Mouse (Mus musculus) erythroblast, embryonic 14.5 days (primary cell): ENCODE results near the gene Pde4d. TPM values are rescaled to one million over a fixed set of nuclear protein-coding genes. Genes with fewer than 3 reads are reported as not detected.
A peak's percentile ranks its signal among the peaks of the same experiment; 100 is the strongest.

Source experiments
- H3K27me3 ChIP-seq: 2 replicates; pipeline ENCODE4 v1.6.1; 2012; ENCODE audit warnings: inconsistent platforms; ENCODE audit not compliant: control insufficient read depth
- H3K36me3 ChIP-seq: 2 replicates; pipeline ENCODE4 v1.6.1; 2012; ENCODE audit warnings: mild to moderate bottlenecking, inconsistent platforms; ENCODE audit not compliant: control insufficient read depth
- H3K4me1 ChIP-seq: 2 replicates; pipeline ENCODE4 v1.6.1; 2012; ENCODE audit warnings: inconsistent platforms; ENCODE audit not compliant: control insufficient read depth
- H3K4me3 ChIP-seq: replicated peaks from 2 replicates; pipeline ENCODE3; 2012; ENCODE audit warnings: moderate library complexity, mild to moderate bottlenecking, inconsistent platforms
- H3K9me3 ChIP-seq: 2 replicates; pipeline ENCODE4 v1.6.1; 2012; ENCODE audit warnings: low read length, inconsistent platforms, mixed read lengths; ENCODE audit not compliant: control insufficient read depth
- GATA1 ChIP-seq: IDR thresholded peaks from 2 replicates; pipeline ENCODE4 v1.6.1; 2012; ENCODE audit warnings: low read length, inconsistent platforms, mixed read lengths
- TAL1 ChIP-seq: IDR thresholded peaks from 3 replicates; pipeline ENCODE4 v1.6.1; 2012; ENCODE audit warnings: low read length, inconsistent platforms, mixed read lengths
- polyA plus RNA-seq: library from polyadenylated mRNA; stranded (reverse); fragments of >175 nt; gene quantifications from 2 replicates; pipeline ENCODE4 v1.2.3, GENCODE M21; 2012

Pde4d gene
- polyA plus RNA-seq, 1 experiment = 0.23 TPM

DNA sequence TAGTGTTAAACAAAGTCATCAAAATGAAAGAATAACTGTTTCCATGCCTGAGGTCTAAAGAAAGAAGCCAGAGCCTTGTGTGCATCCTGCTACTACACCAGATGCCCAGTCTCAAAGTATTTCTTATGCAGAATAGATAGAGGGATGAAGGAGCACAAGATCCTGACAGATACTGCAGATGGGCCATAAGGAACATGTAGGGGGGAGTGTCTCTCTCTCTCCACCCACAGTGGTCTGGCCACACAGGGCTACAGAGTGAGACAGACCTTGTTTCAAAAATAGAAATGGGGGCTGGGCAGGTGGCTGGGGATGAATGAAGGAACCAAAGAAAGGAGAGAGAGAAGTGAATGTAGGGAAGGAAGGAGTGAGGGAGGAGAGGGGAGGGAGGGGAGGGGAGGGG is 1188.5 kb downstream of the Pde4d start:
- no peak overlapping the region for H3K4me3 ChIP-seq
- H3K27me3 ChIP-seq = no peaks in the 10 kb centered on the region
- no peaks in the 10 kb centered on the region for H3K36me3 ChIP-seq
- TF ChIP-seq TAL1 (no peak), GATA1 (no peak)
- H3K4me1 ChIP-seq = peaks cover 15% of the 10 kb centered on the region
- H3K9me3 ChIP-seq = no peaks in the 10 kb centered on the region

DNA sequence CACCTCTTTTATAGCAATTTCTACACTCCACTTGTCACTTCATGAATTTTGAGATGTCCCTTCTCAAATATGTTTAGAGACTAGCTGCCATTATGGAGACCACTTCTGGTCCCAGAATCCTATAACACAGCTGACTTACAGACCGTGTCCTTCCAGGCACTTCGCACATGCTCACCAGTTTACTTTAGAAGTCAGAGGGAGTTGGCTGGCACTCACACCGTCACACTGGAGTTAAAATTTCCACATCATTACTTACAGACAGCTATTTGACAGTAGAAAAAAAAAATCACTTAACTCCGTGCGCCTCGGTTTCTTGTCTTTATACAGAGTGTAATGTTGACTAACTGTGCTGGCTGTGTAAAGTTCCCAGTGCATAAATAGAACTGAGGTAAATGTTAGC is 1189.5 kb downstream of the Pde4d start:
- no peak overlapping the region for H3K4me3 ChIP-seq
- H3K9me3 ChIP-seq = no peaks in the 10 kb centered on the region
- peaks cover 21% of the 10 kb centered on the region for H3K4me1 ChIP-seq
- no peaks in the 10 kb centered on the region for H3K27me3 ChIP-seq
- H3K36me3 ChIP-seq = no peaks in the 10 kb centered on the region
- no peak for TF ChIP-seq TAL1
- TF ChIP-seq GATA1 = no peak

DNA sequence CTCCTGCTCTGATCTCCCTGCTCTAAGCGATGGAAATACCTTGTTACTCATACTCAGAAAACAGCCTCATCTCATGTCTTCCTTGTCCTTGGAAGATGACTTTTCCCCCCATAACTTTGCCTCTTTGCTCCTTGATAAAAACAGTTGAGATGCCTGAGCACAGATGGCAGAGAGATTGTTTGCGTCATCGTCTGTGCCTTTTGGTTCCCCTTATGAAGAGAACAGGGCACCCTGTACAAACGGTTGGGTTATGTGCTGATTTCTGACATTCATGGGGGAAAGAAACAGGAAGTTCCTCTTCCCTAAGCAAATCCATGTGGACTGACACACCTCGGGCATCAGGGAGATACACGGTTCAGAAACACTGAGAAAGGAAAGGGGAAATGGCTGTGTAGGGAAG is 1191.8 kb downstream of the Pde4d start:
- Histone ChIP-seq H3K4me1 (peaks cover 43% of the 10 kb centered on the region), H3K27me3 (no peaks in the 10 kb centered on the region), H3K4me3 (no peak overlapping the region), H3K36me3 (no peaks in the 10 kb centered on the region), H3K9me3 (no peaks in the 10 kb centered on the region)
- no peak for TF ChIP-seq GATA1
- no peak for TF ChIP-seq TAL1

DNA sequence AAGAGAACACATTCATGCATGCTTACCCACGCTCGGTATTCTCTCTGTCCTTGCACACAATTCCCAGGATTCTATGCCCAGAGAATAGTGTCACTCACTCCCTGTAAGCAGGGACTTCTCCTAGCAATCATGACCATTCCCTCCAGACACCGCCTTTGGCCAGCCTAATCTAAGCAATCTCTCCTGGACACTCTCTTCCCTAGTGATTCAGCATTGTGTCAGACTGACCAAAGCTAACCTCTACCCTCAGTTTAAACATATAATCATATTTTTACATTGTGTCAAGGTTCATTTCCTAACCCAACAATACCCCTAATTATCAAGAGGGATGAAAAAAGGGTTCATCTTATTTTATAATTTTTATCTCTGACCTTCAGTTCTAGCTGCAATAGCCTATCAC is 1193.7 kb downstream of the Pde4d start:
- Histone ChIP-seq H3K4me1 (peaks cover 61% of the 10 kb centered on the region), H3K4me3 (no peak overlapping the region), H3K36me3 (no peaks in the 10 kb centered on the region), H3K27me3 (no peaks in the 10 kb centered on the region), H3K9me3 (no peaks in the 10 kb centered on the region)
- no peak for TF ChIP-seq TAL1
- TF ChIP-seq GATA1 = no peak

DNA sequence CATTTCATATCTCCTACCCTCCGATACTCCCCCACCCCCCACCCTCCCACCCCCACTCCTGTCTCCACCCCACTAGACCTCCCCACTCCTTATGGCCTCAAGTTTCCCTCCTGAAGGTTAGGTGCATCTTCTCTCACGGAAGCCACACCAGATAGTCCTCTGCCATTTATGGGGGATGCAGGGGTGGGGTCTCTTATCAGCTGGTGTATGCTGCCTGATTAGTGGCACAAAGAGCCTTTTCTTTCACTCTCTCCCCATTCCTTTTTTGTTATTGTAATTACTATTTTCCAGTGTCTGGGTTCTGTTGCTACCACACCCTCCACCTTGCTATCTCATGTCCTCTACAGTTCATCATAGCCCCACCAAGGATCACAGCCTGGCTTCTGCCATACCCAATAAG is 1194.3 kb downstream of the Pde4d start:
- Histone ChIP-seq H3K4me3 (peak overlapping the region; percentile 48), H3K27me3 (no peaks in the 10 kb centered on the region), H3K4me1 (peaks cover 68% of the 10 kb centered on the region), H3K36me3 (no peaks in the 10 kb centered on the region), H3K9me3 (no peaks in the 10 kb centered on the region)
- TF ChIP-seq TAL1 = no peak
- no peak for TF ChIP-seq GATA1

DNA sequence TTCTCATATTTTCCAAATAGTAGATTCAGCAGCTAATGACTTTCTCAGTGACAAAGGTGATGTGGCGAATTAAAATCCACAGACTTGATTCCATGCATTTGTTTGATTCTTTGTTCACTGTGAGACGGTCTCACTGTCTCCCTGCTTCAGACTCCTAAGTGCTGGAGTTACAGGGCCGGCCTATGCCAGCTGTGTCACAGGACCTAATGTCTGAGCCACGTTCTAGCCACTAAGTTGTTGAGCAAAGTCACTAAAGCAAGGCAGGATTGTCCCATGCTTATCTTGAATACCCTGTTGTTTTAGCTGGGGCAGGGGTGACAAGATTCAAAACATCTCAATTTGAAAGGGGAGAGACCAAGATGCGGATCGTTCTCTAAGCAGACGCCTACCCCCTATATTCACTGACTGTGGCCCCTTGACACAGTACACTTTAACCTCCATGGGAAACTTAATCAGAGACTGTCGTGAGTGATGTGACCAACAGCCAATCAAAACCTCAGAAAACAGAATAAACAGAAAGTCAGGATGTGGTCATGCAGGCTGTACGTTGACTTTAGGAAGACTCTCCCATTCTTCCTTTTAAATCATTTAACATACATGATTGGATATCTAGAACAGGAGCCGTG is 1195.6 kb downstream of the Pde4d start:
- Histone ChIP-seq H3K4me3 (peak overlapping the region; percentile 37), H3K4me1 (peaks cover 77% of the 10 kb centered on the region), H3K27me3 (no peaks in the 10 kb centered on the region)

DNA sequence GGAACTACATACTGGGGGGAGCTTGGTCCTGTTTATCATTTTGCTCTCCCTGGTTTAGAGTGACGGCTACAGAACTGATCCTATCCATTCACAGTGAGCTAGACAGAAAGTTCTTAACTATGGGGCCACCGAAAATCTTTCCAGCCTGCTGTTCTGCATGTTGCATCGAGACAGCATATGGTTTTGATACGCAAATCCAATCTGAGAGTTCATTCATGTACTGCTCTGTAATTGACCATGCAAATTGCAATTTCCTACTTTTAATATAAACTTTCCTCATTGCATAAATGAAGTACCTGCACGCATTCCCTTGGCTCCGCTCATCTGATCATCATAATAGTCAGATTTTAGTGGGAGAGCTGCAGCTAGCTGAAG is 1196.1 kb downstream of the Pde4d start:
- Histone ChIP-seq H3K4me1 (peaks cover 82% of the 10 kb centered on the region), H3K36me3 (no peaks in the 10 kb centered on the region; the same call in none of the 2 replicates), H3K27me3 (no peaks in the 10 kb centered on the region), H3K9me3 (no peaks in the 10 kb centered on the region), H3K4me3 (peak overlapping the region; percentile 37)
- TF ChIP-seq GATA1 (no peak), TAL1 (no peak)

More for the DNA sequence above, 1195.6 kb downstream of the Pde4d start:
- H3K36me3 ChIP-seq = no peaks in the 10 kb centered on the region; the same call in none of the 2 replicates
- no peaks in the 10 kb centered on the region for H3K9me3 ChIP-seq
- no peak for TF ChIP-seq TAL1
- no peak for TF ChIP-seq GATA1

DNA sequence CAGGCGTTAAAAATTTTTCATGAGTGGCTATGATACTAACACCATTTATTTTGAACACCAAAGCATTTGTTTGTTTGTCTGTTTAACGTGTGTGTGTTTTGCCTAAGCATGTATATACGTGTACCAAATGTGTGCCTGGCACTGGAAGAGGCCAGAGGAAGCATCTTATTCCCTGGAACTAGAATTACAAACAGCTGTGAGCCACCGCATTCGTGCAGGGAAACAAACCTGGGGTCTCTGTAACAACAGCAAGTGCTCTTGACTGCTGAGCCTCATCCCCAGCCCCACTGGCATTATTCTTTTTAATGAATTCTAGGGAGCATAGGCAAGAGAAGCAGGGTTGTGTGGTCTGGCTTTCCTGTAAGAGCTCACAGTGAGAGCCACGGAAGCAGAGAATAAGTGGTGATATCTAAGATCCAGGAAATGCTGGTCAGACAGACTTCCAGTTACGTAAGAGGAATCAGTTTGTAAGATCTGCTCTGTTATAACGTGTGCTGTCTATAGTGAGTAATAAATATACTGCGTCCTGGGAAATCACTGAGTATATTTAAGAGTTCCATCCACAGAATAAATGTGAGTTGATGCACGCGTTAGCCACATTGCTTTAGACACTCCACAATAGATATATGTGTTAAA is 1197.0 kb downstream of the Pde4d start:
- peaks cover 85% of the 10 kb centered on the region for H3K4me1 ChIP-seq
- no peak overlapping the region for H3K4me3 ChIP-seq

DNA sequence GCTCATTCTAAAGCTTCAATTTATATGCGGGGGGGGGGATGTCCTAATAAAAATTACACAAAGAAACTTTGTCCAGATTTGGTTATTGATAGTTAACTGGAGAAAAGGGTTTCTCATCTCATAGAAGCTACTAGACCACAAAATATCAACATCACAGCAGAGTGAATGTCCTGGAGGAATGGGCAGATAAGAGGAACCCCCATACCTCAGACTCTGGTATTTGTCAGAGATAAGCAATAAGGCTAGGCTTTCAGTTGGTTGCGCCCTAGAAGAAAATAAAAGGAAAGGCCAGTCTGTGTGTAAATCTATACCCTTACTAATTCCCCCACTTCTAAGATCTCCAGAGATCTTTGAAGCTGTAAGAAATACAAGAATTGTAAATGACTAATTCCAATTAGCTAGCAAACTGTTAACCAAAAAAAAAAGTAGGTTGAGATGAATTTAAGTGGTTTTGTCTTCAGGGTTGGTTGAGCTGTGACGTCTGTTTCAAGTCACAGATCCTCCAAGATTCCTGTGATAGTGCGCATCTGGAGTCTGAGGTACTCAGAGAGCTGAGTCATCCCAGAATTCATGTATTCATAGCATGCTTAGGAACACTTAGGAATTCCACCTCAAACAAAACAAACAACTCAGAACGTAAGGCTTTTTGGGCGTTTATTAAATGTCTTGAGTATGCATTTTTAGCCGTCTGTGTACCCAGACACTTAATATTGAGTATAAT is 1197.9 kb downstream of the Pde4d start:
- peak; percentile 57 for TF ChIP-seq GATA1
- TF ChIP-seq TAL1 = peak; percentile 54; the same call in 2 of the 3 replicates
- Histone ChIP-seq H3K27me3 (no peaks in the 10 kb centered on the region), H3K4me3 (peak overlapping the region; percentile 33), H3K4me1 (peaks cover 89% of the 10 kb centered on the region), H3K36me3 (no peaks in the 10 kb centered on the region; the same call in none of the 2 replicates), H3K9me3 (no peaks in the 10 kb centered on the region)

More for the DNA sequence above, 1197.0 kb downstream of the Pde4d start:
- no peaks in the 10 kb centered on the region; the same call in none of the 2 replicates for H3K36me3 ChIP-seq
- H3K9me3 ChIP-seq = no peaks in the 10 kb centered on the region
- no peaks in the 10 kb centered on the region for H3K27me3 ChIP-seq
- no peak for TF ChIP-seq GATA1
- no peak for TF ChIP-seq TAL1
